Mouse (Mus musculus) kidney, adult 2 months (tissue): Measurements from ENCODE around the gene Aebp1.
A peak's percentile ranks its signal among the peaks of the same experiment; 100 is the strongest.

Experiments
- CTCF ChIP-seq: fragments of 200-500 bp; conservative IDR thresholded peaks from 2 replicates; pipeline ENCODE4 v1.5.1; 2011; ENCODE audit warnings: low read depth, mild to moderate bottlenecking, control low read depth, low read length, moderate library complexity, mixed read lengths; ENCODE audit not compliant: insufficient read depth, insufficient read length
- POLR2A ChIP-seq: fragments of 200-500 bp; IDR thresholded peaks from one replicate; pipeline ENCODE4 v1.6.1; 2011; ENCODE audit warnings: low read depth, low read length, control low read depth

- no peak for TF ChIP-seq POLR2A
- peak; percentile 79 for TF ChIP-seq CTCF
Measured at GRCm38 (mm10) chr11:5879905-5880304, 18.2 kb downstream of the Aebp1 start.
